Mouse (Mus musculus) yolk sac, embryonic 10.5 days (tissue): Measurements from ENCODE around the gene Meaf6.

Experiments used
- DNase-seq: peaks from one replicate; pipeline ENCODE4 v3.0.0-alpha.2; 2017; ENCODE audit warnings: low spot score

The Meaf6 gene

DNA sequence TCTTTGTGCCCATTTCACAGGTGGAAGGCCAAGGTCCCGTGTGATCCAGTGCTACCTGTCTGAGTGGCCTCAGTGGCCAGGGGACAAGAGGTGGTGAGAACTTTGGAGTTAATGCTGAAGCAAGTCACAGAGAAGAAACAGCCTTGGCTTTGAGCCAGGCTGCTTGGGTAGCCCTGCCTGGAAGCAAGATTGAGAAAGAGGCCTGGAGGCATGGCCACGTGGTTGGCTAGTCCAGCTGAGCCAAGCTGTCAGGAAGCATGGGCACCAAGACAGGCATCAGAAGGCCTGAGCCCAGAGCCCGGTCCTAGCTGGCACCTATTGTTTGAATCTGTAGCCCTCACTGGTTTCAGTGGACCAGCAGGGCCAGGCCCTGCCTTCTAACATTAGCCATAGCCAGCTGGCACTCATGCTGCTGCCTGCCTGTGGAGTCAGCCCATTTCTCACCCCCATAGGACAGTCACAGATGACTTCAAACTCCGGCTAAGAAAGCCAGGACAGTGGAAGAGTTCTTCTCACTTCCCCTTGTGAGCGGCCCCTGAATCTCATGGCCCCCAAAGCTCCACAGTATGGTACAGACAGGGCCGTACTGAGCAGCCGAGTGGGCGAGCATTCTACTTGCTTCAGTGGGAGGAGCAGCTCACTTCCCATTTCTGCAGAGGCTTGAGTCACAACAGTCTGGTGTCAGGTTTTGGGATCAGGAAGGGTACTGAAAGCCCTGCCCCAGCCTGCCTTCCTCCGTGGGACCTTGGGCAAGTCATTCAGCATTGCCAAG lies 31.3 kb downstream of the Meaf6 start:
- no peak for DNase-seq

DNA sequence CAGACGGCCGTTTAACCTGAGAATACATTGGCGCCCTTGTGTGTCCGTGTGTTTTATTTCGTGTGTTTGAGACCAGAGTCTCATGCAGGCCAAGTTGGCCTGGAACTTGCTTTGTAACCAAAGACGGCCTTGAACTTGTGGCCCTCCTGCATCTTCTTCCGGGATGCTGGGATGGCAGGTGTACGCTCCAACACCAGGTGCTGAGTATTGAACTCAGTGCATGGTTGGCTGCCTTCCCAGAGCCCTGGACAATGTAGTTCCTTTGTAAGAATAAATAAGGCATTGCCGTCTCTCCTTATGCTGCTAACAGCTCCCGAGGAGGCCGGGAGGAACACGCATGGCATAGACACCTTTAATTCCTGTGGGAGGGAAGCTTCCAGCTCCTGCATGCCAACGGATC lies 32.0 kb downstream of the Meaf6 start:
- DNase-seq, result no peak

DNA sequence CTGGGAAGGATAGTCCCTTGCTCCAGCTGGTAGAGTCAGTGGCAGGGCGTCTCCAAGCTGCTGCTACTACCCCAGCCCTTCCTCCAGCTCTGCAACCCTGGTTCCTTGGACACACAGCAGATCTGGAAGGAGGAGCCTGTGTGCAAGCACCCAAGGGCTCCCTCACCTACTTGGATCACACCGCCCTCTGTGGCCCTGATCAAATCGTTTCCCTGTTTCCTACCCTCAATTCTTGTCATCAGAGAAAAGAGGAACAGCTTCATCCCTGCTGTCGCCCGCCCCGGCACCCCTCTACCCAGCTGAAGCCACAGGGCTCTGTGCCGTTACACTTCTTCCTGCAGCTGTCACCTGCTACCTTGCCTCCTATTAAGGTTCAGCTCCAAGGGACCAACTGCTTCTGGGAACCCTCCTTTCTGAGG lies 33.0 kb downstream of the Meaf6 start:
- no peak for DNase-seq

DNA sequence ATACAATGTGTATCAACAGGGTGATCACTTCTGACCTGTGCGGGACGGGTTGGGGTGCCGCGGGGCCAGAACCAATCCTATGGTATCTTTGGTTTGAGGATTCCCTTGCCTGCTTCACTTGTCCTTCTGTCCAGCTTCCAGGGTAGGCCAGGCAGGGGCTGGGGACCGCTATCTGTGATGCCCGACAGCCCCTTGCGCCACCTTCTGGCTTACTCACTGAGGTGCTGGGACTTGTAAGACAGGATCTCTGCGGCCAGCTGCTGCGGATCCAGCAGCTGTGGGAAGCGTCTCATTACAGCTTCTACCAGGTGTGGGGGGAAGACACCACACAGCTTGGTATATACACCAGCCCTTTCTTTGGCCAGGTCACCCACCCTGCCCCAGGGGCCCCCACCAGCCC lies 34.1 kb downstream of the Meaf6 start:
- DNase-seq, result no peak

DNA sequence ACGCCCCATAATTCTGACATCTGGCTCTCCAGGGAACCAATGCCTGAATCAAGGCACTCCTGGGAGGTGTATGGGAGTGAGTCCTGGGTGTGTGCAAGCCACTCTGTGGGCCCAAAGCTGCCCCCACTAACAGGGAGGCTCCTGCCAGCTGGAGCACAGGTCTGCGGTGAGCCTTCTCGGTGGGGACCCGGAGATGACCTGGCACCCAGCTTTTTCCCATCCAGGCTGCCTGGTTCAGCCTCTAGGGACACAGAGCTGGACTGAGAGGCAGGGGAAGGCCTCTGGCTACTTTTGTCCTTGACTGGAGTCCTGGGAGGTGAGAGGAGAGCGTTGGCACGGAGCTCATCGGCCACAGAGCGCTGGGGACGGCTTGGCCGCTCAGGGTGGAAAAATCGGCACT lies 34.8 kb downstream of the Meaf6 start:
- DNase-seq, result no peak

DNA sequence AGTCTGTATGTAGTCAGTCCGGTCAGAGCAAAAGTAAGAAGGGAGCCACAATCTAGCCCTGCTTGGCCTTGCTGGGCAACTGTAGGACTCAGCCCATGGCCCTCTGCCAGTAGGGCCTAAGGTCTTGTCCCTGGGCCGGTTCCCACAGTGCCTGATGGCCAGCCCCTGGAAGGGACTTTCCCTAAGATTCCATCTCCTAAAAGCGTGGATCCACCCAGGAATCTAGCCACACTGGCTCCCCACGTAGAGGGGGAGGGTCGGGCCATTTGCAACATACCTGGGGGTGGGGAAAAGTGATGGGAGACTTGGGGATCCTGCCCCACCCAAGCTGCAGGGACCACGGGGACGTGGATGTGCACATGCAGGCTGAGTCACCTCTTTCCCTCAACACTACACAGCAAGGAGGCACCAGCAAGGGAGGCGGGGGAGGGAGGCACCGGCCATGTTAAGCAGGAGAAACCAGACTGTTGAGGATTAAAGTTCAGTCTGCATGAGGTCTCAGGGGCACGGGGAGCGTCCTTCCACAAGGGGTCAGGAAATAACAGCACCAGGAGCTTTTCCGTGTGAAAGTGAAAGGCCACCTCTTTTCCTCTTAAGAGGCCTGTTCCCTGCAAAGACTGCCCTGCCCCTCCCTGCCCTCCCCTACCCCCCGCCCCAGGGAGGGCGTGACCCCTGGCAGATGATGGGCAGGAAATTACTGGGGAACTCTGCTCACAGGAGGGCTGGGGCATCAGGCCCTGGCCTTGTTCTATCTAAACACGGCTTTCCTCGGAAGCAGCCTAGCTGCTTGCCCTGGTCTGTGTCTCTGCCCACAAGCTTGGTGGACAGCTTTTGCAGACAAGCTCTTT lies 37.7 kb downstream of the Meaf6 start:
- peak; percentile 65 for DNase-seq

DNA sequence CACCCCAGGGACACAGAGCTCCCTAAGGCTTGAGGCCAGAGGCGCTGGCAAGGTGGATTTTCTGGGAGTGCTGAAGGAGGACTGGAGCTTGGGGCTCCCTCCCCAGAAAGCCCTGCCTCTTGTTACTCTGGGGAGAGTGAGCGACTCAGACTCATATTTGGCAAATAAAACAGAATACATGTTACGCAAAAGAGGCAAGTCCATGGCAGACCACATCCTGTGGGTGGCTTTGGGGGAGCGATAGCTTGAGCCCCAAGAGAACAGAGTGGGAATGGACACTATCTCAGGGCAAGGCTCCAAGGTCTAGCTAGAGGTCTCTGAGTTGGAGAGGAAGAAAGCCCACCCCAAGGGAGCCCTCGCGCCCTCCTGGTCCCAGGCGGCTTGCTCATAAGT lies 38.3 kb downstream of the Meaf6 start:
- no peak for DNase-seq

DNA sequence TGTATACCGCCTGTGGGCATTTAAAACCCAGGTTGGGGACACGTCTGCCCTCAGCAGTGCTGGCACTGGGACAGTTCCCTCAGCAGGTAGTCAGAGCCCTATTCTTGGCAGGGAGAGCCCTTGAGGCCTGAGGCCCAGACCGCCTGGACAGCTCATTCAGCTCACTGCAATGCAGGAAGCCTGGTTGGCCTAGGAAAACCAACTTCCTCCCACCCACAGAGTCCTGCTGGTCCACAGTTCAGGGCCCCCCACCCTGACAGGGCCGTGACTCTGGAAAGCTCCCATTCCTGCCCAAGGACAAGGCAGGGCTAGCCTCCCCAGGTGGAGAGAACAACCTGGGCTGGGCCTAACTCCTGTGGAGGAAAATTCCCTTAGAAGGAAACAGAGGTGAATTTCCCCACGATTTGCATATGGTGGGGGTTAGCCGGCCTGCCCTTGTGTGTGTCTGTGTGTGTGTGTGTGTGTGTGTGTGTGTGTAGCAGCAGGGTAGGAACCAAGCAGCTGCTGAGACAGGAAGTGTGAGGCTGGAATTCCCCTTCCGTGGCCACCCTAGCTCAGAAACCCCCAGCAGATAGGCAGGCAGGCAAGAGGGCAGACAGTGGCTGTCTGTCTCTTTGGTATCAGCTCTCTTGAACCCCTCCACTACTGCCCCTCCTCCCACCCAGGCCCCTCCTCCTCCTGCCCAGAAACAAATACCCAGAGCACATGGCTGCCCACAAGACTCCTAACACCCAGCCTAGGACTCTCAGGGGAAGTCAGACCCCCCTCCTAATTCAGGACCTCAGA lies 39.7 kb downstream of the Meaf6 start:
- DNase-seq, result no peak

DNA sequence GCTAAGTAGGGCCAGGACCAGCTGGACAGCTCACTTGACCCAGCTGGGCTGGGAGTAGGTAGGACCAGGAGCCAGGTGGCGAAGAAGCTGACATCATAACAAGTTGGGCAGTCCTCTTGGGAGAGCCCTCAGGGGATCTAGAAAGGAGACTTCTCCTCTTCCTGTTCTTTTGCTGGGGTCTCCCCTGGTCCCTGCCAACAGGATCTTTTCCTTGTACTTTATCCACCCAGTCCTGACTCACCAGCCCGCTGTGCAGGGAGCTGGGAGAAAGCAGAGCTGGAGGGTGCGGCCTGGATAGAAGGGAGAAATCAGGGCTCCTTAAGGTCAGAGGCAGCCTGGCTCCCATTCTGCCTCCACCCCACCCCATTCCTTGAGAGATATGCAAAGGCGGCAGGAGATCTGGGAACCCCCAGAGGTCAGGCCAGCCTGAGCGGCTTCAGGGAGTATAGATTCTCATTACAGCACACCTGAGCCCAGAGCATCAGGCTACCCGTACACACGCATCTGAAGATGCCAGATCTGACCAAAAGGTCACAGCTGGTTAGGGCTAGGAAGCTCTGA lies 40.5 kb downstream of the Meaf6 start:
- DNase-seq, result no peak

DNA sequence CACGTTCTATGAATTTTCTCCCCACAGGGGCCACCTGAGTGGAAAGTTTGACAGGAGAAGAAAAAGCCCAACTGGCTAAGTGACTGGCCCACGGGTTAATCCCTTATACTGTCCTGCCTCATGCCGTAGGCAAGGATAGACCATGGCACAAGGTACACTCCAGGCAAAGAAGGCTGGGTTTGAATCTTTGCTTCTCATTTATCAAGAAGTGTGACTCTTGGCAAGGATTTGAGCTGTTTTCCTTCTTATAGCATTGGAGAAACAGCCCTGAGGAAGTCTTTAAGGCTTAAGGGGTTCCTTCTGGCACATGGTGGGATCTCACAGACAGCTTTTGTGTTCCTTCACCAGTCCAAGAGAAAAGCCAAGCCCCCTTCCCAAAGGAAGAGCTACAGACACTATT lies 41.3 kb downstream of the Meaf6 start:
- DNase-seq, result no peak

DNA sequence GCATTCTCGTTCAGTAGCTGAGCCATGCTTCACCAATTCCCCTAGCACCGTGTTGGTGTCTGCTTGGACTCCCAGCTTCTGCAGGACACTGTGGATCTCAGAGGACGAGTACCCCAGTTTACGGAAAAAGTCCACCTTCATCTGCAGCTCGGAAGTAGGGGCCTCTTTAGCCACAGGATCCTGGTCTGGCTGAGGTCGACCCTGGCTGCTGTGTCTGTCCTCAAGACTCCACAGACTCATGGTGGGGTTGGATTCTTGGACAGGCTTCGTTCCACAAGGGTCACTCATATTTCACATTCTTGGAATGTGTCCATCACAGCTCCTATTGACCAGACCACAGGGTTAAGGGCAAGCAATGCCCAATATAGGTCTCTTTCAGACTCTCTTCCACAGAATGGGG lies 41.8 kb downstream of the Meaf6 start:
- DNase-seq, result no peak

DNA sequence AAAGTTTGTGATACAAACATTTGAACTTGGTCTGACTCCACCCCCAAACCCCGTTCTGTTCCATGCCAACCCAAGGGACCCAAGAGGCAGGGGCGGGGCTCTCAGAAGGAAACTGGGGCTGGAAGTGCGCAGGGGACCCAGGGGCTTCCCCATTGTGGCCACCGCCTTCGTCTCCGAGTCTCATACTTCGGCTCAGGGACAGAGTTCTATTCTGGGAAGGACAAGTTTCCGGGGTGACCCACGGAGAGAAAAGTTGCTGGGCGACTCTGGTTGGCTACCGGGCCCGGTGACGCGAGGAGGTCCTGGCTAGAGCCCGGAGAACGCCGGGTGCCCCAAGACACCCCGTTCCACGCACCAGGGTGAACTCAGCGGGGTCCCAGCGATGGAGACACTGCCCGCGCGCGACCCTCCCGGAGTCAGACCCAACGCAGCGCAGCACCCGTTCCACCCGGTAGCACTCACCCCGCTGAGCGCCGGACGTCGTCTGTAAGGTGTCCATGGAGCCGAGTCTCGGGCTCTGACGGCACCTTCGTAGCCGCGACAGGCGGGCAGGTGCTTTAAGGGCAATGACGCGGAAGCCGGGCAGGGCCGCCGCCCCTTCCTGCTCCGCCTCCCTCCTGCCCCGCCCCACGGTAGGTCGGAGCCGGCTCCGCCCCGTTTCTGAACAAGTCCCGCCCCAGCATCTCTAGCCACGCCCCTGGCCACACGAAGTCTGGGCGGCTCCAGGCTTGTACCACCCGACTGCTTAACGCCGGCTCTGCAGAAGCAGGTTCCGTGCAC lies 42.6 kb downstream of the Meaf6 start, which contains the start of gene Zc3h12a:
Gene Zc3h12a (minus strand): TSS at position 536 of the 780 bp plus-strand sequence.
- peak; percentile 90 for DNase-seq

DNA sequence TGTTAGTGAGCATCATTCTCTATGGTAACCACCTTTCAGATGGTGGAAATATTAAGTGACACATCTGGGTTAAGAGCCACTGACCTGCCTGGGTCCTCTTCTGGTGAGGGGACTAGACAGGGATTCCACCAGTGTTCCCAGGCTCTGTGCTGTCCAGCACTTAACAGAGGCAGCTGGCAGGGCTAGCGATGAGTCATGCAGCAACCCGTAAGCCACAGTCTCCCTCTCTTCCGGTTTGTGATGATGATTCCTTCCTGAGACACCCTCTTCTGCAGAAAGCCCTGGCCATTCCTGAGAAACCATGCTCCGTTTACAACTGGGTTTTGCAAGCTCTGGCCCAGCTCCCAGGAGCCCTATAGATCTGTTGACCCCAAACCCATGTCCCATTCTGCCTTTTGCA lies 46.6 kb downstream of the Meaf6 start:
- DNase-seq, result no peak

DNA sequence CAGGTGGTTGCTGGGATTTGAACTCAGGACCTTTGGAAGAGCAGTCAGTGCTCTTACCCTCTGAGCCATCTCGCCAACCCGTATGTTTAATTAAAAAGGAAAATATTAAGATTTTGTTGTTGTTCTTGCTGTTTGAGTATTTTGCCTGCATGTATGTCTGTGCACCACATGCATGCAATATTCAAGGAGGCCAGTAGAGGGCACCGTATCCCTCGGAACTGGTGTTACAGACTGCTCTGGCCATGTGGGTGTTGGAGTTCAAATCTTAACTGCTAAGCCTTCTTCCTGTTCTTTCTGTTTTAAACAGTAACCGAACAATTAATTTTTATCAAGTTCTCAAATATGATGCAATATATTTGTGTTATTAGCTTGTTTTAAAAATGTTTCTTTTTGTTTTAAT lies 47.5 kb downstream of the Meaf6 start:
- DNase-seq, result no peak

DNA sequence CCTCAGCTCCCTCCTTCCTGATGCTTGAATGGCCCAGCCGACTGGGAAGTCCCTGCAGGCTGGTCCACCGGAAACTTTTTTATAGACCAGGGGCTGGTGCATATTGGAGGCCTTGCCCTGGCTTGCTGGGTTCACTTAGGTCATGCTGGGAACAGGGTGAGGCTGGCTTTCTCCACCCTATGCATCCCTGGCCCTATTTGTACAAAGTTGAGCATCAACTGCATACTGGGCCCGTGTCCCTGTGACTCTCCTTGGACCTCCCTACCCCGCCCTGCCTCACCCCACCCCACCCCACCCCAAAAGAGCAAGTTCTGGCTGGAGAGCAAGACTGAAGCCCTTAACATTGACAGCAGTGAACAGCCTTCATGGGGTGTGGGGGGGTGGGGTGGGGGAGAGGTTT lies 49.3 kb downstream of the Meaf6 start:
- no peak for DNase-seq

DNA sequence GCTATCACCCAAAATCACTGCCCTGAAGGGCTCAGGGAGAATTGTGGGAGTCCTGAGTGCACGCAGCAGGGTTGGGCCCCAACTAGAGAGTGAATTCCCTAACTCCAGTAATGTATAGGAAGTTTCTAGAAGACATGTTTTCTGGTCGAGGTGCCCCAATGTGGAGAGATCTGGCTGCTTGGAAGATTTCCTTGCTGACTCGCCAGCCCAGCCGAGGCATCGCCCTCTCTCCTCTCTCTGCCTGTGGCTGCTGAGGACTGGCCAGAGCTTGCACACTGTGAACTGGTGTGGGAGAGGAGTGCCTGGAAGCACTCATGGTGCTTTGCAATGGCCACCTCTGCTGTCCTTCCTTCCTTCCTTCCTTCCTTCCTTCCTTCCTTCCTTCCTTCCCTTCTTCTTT lies 49.7 kb downstream of the Meaf6 start:
- no peak for DNase-seq

DNA sequence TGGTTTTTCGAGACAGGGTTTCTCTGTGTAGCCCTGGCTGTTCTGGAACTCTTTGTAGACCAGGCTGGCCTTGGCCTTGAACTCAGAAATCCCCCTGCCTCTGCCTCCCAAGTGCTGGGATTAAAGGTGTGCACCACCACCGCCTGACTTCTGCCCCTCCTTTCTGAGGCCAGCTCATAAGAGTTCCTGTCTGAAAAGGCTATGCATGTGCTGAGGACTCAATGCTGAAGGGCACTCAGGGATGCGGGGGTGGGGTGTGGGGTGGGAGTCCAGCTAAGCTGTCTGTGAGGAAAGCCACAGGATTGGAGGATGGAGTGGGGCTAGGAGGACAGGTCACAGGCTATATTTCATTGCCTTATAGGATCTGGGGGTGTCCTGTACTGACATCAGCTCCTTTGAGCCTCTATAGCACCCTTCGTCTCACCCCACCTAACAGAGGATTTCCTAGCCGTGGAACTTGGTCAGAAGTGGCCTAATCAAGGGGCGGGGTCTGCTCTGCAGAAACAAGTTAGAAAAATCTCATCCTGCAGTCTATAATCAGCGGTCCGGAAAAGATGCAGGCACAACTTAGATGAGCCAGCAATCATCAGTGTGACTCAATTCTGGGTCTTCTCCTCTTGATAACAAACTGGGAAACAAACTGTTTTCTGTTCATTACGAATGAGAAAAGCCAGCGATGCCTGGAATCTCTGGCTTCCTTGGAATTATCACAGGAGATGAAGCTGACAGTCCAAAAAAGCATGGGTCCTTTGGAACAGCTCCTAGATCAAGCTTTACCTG lies 50.3 kb downstream of the Meaf6 start:
- no peak for DNase-seq

DNA sequence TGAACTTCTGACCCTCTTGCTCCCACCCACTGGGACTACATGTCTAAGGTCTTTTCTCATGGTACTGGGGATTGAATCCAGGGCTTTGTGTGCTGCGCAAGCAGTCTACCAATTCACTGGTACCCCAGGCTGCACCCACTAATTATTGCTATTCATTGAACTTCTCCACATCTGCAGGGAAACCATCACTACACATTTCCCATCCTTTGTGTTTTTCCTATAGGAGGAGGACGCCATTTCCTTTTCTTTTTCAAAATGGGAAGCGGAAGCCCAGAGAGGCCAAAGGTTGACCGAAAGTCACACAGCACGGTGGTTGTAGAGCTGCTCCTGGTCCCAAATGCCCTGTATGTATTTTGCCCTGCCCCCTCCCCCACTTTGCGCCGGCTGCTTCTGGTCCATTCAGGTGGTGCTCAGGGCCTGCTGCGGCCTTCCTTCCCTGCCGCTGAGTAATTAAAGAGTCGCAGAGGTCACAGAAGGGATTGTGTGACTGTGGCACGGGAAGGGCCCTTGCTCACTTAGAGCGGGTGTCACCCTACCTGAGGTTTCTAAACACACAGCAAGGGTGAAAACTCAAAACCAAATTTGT lies 51.5 kb downstream of the Meaf6 start:
- no peak for DNase-seq

DNA sequence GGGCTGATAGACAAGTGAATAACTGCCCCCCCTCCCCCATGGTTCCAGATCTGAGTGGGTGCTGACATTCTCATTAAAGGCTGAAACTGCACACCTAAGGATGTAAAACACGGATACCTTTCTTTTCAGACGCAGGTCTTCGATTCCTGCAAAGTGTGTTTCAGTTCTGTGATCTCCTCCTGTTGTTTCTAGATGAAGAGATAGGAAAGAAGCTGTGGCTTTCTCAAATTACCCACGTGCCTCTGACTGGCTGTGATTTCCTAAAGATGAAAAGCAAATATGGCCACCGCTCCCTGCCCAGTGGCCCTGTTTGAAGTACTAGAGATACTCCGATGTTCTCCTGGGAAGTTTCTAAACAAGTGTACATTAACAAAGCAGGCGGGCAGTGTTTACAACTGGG lies 53.4 kb downstream of the Meaf6 start:
- DNase-seq, result no peak

DNA sequence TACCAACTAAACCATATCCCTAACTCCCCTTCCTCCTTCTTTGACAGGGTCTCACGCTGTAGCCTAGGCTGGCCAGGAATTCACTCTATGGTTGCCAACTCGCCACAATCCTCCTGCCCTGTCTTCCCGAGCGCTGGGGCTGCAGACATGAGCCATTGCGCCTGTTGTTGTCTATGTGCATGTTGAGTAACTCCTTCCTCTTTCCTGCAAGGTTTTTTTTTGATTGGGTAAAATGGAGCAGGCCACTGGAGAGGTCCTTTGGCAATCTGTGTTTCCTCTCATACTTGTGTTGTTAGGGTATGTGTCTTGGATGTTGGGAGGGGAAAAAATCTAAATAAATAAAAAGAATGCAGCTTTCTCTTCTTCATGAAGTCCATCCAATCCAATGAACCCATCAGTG lies 59.3 kb downstream of the Meaf6 start:
- DNase-seq, result no peak
